Mouse (Mus musculus) cerebellum, adult (tissue): ENCODE results near the gene Kcnk7.

Experiments used
- ATAC-seq: cut with Nextera tagmentation; 2 replicates; pipeline ENCODE4 v1.9.2; 2017; ENCODE audit warnings: mild to moderate bottlenecking, moderate library complexity, mixed read lengths; ENCODE audit not compliant: insufficient number of reproducible peaks, low FRiP score, low TSS enrichment

Kcnk7 gene

GRCm38 (mm10) chr19:5723934-5724548 lies 19.9 kb downstream of the Kcnk7 start:
- no peak for ATAC-seq

DNA sequence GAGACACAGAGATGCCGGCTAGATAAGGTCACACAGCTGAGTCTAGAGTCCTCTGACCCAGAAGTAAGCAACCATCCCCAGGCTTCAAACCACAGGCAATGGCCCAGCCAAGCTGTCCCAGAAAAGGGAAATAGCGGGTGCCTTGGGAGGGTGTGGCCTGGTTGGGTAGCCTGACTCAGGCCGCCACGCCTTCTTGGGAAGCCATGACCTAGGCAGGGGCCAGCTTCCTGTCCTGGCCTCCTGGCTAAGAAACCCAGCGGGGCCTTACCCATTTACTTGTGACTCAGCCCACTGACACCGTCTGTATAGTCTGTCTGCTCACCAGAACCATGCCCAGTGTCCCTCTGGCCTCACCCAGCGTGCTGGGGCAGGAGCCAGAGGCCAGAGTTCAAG lies 20.4 kb downstream of the Kcnk7 start:
- no peak for ATAC-seq

DNA sequence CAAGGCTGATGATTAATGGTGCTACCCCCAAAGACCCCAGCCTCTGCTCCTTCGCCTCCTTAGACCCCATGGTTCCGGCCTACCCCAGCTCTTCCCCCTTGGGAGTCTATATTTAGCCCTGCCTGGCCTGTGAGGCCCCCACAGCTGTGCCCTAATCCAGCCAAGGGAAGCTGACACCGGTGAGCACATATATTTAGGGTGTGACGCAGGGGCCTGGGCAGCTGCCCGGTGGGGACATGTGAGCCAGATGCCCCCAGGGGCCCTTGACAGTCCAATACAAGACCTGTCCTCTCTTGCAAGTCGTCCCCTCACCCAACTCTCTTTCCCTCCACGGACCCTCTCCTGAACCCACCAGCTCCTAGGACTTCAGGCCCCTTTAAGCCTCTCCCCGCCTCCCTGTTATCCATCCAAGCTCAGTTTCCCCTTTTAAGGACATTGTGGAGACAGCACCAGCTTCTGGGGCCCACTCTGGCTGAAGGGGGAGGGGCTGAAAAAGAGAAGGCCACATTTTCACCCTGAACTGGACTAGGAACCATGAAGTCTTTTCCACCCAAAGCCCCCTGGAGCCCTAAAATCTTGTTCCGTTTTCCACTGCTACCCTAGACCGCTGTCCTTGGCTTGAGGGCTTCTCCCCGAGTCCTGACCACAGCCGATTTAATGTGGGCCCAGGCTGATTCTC lies 21.0 kb downstream of the Kcnk7 start:
- ATAC-seq = no peak

GRCm38 (mm10) chr19:5725767-5726515 lies 21.8 kb downstream of the Kcnk7 start, which contains the start of gene Ehbp1l1:
Gene Ehbp1l1, minus strand, starts transcription at chr19:5726317.
- no peak for ATAC-seq

DNA sequence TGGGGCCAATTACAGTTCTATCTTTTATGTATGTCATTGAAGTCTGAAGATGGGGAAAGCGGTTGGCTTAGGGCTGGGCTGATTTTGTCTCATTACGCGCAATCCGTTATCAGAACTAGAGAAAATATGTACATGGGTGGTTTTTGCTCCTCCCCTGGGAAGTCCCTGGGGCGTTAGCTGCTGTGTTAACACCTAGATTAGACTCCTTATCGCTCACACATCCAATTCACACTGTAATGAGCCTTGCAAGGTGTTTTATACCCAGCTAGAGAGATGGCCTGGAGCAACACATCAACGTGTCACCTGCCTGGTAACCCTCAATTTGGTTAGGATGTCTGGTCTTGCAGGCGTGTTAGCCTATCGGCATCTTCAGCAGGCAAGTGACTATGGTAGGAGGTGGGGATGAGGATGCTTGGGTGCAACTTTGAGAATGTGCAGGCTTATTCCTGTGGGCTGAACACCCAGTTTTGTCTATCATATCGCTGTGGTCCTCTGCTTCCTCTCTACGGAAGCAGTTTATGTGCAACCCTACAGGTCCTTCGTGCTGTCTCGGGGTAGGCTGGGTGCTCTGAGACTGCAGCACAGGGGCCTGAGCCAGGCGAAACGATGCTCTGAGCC lies 22.9 kb downstream of the Kcnk7 start:
- ATAC-seq = no peak

DNA sequence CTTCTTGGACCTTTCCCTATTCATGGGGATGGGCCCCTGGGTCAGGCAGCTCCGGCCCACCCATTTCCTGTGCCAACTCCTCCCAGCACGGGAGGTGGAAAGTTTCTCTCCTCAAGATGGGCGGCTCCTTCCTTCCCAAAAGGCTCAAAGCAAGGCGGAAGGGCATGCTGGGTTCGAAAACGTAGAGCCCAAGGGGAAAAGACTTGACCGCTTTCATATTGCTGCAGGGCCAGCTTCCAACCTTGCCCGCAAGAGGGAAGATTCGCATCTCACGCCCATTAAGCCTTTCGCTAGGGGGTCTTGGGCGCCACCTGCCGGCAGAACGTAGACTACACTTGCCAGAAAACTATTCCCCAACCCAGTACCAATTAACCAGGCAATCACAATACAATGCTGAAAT lies 23.5 kb downstream of the Kcnk7 start:
- no peak; the same call in 1 of the 2 replicates for ATAC-seq

- ATAC-seq = no peak
Observed at GRCm38 (mm10) chr19:5728631-5729443, 24.7 kb downstream of the Kcnk7 start.

GRCm38 (mm10) chr19:5729444-5729815 lies 25.3 kb downstream of the Kcnk7 start, which contains the start of gene Fam89b:
Gene Fam89b, minus strand, starts transcription at chr19:5729653.
- ATAC-seq = peak; percentile 63; the same call in 1 of the 2 replicates

- no peak for ATAC-seq
Observed at GRCm38 (mm10) chr19:5730314-5731186, 26.4 kb downstream of the Kcnk7 start.

DNA sequence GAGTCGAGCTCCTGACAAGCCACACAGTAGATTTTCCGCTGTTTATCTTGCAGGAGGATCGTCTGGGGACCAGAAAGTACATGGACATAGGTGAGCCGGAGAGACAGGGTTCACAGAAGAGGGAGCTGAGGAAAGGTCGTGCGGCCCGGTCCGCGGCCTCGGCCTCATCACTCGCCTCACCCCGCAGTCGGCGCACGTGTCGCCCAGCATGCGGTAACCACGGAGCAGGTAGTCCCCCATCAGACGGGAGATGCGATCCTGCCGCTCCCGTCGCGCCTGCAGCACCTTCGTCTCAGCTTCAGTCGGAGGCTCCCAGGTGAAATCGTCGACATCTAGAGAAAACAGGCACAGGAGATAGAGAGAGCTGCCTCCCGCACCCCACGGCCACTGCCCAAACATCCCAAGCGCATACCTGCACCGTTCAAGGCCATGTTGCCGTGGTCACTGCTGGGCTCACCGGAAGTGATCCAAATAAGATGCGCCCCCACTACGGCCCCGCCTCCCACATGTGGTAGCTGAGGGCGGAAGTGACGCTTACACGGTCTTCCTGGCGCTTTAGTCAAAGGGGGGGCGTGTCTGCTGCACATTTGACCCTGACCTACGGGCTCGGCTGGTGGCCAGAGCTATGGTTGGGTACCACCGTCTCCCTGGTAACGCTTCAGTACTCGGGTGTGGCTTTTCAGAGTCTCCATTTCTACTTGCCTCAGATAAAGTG lies 27.3 kb downstream of the Kcnk7 start:
- peak; percentile 52; the same call in 1 of the 2 replicates for ATAC-seq

DNA sequence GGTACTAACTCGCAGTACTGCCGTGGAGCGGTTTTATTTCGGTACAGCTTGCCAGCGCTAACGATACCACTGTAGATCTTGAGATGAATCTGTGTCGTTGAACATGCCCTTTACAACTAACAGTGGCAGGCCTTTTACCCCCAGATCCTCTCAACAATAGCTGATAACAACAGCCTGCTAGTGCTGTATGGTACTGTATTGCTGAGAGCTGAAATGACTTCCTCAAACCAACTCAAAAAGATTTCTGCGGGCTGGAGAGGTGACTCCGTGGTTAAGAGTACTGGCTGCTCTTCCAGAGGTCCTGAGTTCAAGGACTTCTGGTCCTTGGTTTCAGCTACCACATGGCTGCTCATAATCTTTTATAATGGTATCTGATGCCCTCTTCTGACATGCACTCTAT lies 30.2 kb downstream of the Kcnk7 start:
- no peak for ATAC-seq

GRCm38 (mm10) chr19:5739446-5739845 lies 35.3 kb downstream of the Kcnk7 start:
- no peak for ATAC-seq

DNA sequence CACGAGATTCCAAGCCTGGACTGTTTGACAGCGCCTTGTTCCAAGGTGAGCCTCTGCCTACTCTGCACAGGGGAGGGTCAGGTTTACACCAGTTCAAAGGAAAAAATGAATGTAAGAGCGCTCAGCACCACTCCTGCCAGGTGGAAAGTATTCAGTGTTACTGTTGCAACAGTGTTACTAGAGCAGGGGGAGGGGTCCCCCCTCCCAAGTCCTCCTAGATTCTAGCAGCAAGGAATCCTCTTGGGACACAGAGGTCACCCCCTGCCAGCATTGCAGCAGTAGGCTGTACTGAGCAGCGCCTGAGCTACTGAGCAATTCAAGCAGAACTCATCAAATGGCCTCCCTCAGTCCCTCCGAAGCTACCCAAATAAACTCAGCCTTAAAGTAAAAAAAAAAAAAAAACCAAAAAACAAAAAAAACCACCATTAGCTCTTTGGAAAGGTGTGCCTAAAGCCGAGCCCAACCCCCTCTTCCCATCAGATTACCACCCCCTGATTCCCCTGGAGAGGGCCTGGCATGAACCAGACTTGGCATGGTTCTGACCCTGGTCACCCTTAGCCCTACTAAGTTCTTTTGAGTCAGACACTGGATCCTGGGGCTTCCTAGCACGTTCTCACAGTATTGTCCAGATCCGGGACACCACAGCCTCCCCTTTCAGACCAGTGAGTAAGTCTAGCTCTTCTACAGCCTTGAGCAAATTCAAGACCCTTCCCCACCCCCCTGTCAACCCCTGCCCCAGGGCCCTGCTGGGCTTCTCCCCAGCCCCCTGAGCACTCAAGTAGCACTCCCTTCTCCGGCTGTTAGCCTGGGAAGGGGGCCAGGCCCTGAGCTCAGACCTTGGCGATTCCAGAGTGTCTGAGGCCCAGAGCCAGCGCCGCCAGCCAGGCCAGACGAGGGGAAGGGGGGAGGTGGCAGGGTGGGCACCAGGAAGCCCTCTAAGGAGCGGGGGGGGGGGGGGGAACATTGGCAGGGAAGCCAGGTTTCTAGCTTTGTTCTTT lies 36.5 kb downstream of the Kcnk7 start, which contains the start of gene Ltbp3:
Ltbp3 (plus strand) TSS at position 585 of the 998 bp plus-strand sequence.
- ATAC-seq = no peak

DNA sequence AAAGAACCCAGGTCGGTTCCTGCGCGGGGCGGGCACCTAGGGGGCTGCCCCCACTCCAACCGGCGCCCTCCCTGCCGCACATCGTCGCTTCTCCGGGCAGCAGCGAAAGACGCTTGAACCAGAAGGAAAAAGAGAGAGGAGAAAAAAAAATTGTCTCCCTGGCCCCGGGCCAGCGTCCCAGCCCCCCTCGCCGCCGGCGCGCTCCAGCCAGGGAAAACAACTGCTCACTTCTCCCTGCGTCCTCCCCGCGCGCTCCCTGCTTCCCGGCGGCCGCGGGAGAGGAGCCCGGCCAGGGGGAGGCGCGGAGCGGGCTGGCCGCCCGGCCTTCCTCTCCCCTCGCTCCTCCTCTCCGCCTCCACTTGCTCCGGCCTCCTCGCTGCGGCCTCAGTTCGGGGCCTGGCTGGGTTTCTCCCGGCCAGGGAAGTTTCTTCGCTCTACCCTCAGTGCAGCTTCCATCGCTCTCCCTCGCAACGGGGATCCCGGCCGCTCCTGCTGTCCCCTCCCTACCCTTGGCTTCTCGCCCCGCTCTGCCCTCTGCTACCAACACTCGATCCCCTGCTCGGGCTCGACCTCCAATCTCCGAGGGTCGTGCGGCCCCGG lies 37.6 kb downstream of the Kcnk7 start:
- peak; percentile 58; the same call in 1 of the 2 replicates for ATAC-seq

DNA sequence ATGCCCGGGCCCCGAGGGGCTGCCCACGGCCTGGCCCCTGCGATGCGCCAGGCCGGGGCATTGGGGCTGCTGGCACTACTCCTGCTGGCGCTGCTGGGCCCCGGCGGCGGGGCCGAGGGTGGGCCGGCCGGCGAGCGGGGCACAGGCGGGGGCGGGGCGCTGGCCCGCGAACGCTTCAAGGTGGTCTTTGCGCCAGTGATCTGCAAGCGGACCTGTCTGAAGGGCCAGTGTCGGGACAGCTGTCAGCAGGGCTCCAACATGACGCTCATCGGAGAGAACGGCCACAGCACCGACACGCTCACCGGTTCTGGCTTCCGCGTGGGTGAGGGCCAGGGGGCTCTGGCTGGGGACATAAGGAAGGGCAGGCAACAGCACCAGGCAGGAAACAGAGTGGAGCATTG lies 38.1 kb downstream of the Kcnk7 start:
- ATAC-seq = peak; percentile 16; the same call in 1 of the 2 replicates

GRCm38 (mm10) chr19:5743576-5743975 lies 39.4 kb downstream of the Kcnk7 start:
- ATAC-seq = no peak
